16 mouse cellular contexts compared by ENCODE assay signal in genomic region chr8:70159211-70159610, GRCm38 (mm10). TPM values are rescaled to one million over a fixed set of nuclear protein-coding genes. Genes with fewer than 3 reads are reported as not detected.
DNase-seq lines count a peak whose midpoint lies in the region; ATAC-seq and TF ChIP-seq lines count a peak whose summit lies in the region.
"Had no signal": no experiment of that assay in that cellular context is flagged by ENCODE, and none has a peak within 500 bp of the region (broad histone marks: within the 10 kb centered on the region; RNA-seq: fewer than 3 reads in every experiment).

No protein-coding gene starts in this region.

- H3K36me3 ChIP-seq in hindbrain, postnatal 0 days (ENCODE audit: insufficient read depth, low read length) = no peaks in the 10 kb centered on the region
- no peaks in the 10 kb centered on the region for H3K36me3 ChIP-seq in hindbrain, embryonic 16.5 days (ENCODE audit: control insufficient read depth, insufficient read depth, low read length)
- H3K36me3 ChIP-seq in neural tube, embryonic 14.5 days (ENCODE audit: control insufficient read depth, insufficient read depth, low read length) = no peaks in the 10 kb centered on the region
- H3K36me3 ChIP-seq in ES-Bruce4 (ENCODE audit: control insufficient read depth, insufficient read depth, low read length, poor library complexity, severe bottlenecking) = no peaks in the 10 kb centered on the region
- H3K36me3 ChIP-seq in midbrain, postnatal 0 days (ENCODE audit: insufficient read depth, low read length) = no peaks in the 10 kb centered on the region

- TF ChIP-seq POLR2A in ES-Bruce4 (IDR thresholded peaks at IDR 0.05; ENCODE audit: insufficient read depth, low read length) = no peak

- no peak overlapping the region for H3K27ac ChIP-seq in hindbrain, postnatal 0 days
- no peak overlapping the region for H3K27ac ChIP-seq in hindbrain, embryonic 16.5 days (ENCODE audit: low read depth, low read length)
- no peak overlapping the region for H3K27ac ChIP-seq in neural tube, embryonic 14.5 days (ENCODE audit: low read depth, low read length)
- peak overlapping the region; percentile 33; the same call in 1 of the 2 replicates for H3K27ac ChIP-seq in ES-Bruce4 (ENCODE audit: insufficient read depth, low read length)
- no peak overlapping the region for H3K27ac ChIP-seq in midbrain, postnatal 0 days (ENCODE audit: low read depth, low read length)

- no peak overlapping the region for H3K4me3 ChIP-seq in hindbrain, postnatal 0 days (ENCODE audit: low read length)
- no peak overlapping the region for H3K4me3 ChIP-seq in hindbrain, embryonic 16.5 days (ENCODE audit: low read length)
- no peak overlapping the region for H3K4me3 ChIP-seq in neural tube, embryonic 14.5 days (ENCODE audit: low read depth, low read length)
- peak overlapping the region; percentile 22 for H3K4me3 ChIP-seq in ES-Bruce4 (ENCODE audit: low read depth, low read length)
- no peak overlapping the region; the same call in 1 of the 2 replicates for H3K4me3 ChIP-seq in midbrain, postnatal 0 days (ENCODE audit: low read depth, low read length)

- WGBS in hindbrain, postnatal 0 days = 87% methylated on average over 4 of the region's 4 CpGs
- 79% methylated on average over 4 of the region's 4 CpGs for WGBS in hindbrain, embryonic 16.5 days
- 86% methylated on average over 4 of the region's 4 CpGs for WGBS in neural tube, embryonic 14.5 days
- 92% methylated on average over 4 of the region's 4 CpGs for WGBS in midbrain, postnatal 0 days

- TF ChIP-seq CTCF in hindbrain, postnatal 0 days (IDR thresholded peaks at IDR 0.05; ENCODE audit: low read depth) = no peak
- TF ChIP-seq CTCF in ES-Bruce4 (IDR thresholded peaks at IDR 0.05; ENCODE audit: low read depth, low read length) = no peak
- no peak for TF ChIP-seq CTCF in midbrain, postnatal 0 days (IDR thresholded peaks at IDR 0.05)

- H3K9ac ChIP-seq in hindbrain, postnatal 0 days (replicated peaks; ENCODE audit: low read length) = no peak overlapping the region
- H3K9ac ChIP-seq in hindbrain, embryonic 16.5 days (ENCODE audit: low read depth, low read length) = no peak overlapping the region
- H3K9ac ChIP-seq in neural tube, embryonic 14.5 days (replicated peaks; ENCODE audit: low read depth, low read length) = no peak overlapping the region
- peak overlapping the region; percentile 78 for H3K9ac ChIP-seq in ES-Bruce4 (ENCODE audit: low read depth, poor library complexity, severe bottlenecking)
- H3K9ac ChIP-seq in midbrain, postnatal 0 days (replicated peaks; ENCODE audit: low read length, poor library complexity, severe bottlenecking) = 0 out of 2 replicates have a peak overlapping the region, but pooled peaks have one; percentile 57

- no peak for ATAC-seq in hindbrain, postnatal 0 days
- ATAC-seq in hindbrain, embryonic 16.5 days = no peak
- ATAC-seq in neural tube, embryonic 14.5 days (ENCODE audit: low read depth) = no peak
- ATAC-seq in midbrain, postnatal 0 days (ENCODE audit: low FRiP score) = no peak
- ATAC-seq in frontal cortex, adult (ENCODE audit: low TSS enrichment) = no peak
- ATAC-seq in erythroid progenitor cell, adult 5-6 weeks (replicated peaks; ENCODE audit: low FRiP score, poor library complexity, severe bottlenecking) = no peak

- no peak for TF ChIP-seq EP300 in ES-Bruce4 (IDR thresholded peaks at IDR 0.05; ENCODE audit: insufficient read depth, low read depth, low read length)

- no peaks in the 10 kb centered on the region for H3K27me3 ChIP-seq in hindbrain, postnatal 0 days (ENCODE audit: insufficient read depth, low read length)
- H3K27me3 ChIP-seq in hindbrain, embryonic 16.5 days (replicated peaks; ENCODE audit: control insufficient read depth, insufficient read depth, low read length) = no peaks in the 10 kb centered on the region
- no peaks in the 10 kb centered on the region for H3K27me3 ChIP-seq in neural tube, embryonic 14.5 days (ENCODE audit: control insufficient read depth, insufficient read depth, low read length)
- no peaks in the 10 kb centered on the region for H3K27me3 ChIP-seq in ES-Bruce4 (ENCODE audit: control insufficient read depth, insufficient read depth, low read length, poor library complexity, severe bottlenecking)
- peaks cover 3% of the 10 kb centered on the region; the same call in 1 of the 2 replicates for H3K27me3 ChIP-seq in midbrain, postnatal 0 days (ENCODE audit: insufficient read depth, low read length)

- peak overlapping the region; percentile 80; the same call in 1 of the 2 replicates for H3K4me2 ChIP-seq in hindbrain, postnatal 0 days (ENCODE audit: low read depth, low read length)
- no peak overlapping the region for H3K4me2 ChIP-seq in hindbrain, embryonic 16.5 days (ENCODE audit: low read length)
- H3K4me2 ChIP-seq in neural tube, embryonic 14.5 days (ENCODE audit: low read depth, low read length) = peak overlapping the region; percentile 64; the same call in 1 of the 2 replicates
- peak overlapping the region; percentile 83; the same call in 1 of the 2 replicates for H3K4me2 ChIP-seq in midbrain, postnatal 0 days (ENCODE audit: low read depth, low read length, poor library complexity, severe bottlenecking)

- H3K9me3 ChIP-seq in hindbrain, postnatal 0 days (ENCODE audit: low read length) = no peaks in the 10 kb centered on the region
- no peaks in the 10 kb centered on the region for H3K9me3 ChIP-seq in hindbrain, embryonic 16.5 days (ENCODE audit: control insufficient read depth, low read length)
- H3K9me3 ChIP-seq in neural tube, embryonic 14.5 days (ENCODE audit: control insufficient read depth, low read length) = no peaks in the 10 kb centered on the region
- H3K9me3 ChIP-seq in ES-Bruce4 (replicated peaks; ENCODE audit: control insufficient read depth, insufficient read depth, low read length, poor library complexity, severe bottlenecking) = no peaks in the 10 kb centered on the region
- H3K9me3 ChIP-seq in midbrain, postnatal 0 days (ENCODE audit: low read length) = no peaks in the 10 kb centered on the region

- H3K4me1 ChIP-seq in hindbrain, postnatal 0 days (ENCODE audit: insufficient read depth, low read length) = no peaks in the 10 kb centered on the region
- H3K4me1 ChIP-seq in hindbrain, embryonic 16.5 days (ENCODE audit: control insufficient read depth, insufficient read depth, low read depth, low read length) = peaks cover 2% of the 10 kb centered on the region; the same call in 1 of the 2 replicates
- H3K4me1 ChIP-seq in neural tube, embryonic 14.5 days (ENCODE audit: control insufficient read depth, insufficient read depth, low read length) = no peaks in the 10 kb centered on the region
- H3K4me1 ChIP-seq in ES-Bruce4 (ENCODE audit: control insufficient read depth, insufficient read depth, low read length) = peaks cover 2% of the 10 kb centered on the region
- no peaks in the 10 kb centered on the region for H3K4me1 ChIP-seq in midbrain, postnatal 0 days (ENCODE audit: insufficient read depth, low read length)

- DNase-seq in hindbrain, postnatal 0 days (ENCODE audit: low spot score) = no peak
- no peak for DNase-seq in neural tube, embryonic 10.5 days (ENCODE audit: extremely low spot score, low spot score)
- DNase-seq in midbrain, postnatal 0 days (ENCODE audit: low spot score) = no peak
- DNase-seq: adrenal gland, adult 8-10 months; cerebellum, adult 18-20 months; gastrocnemius, postnatal 14 days; heart, postnatal 14 days; kidney, postnatal 25 days; lung, adult 2 months; lung, postnatal 36 days had no signal

RNA-seq across cellular contexts. Expression of gene Tmem161a, which starts 12.9 kb away (rescaled TPM):
- total RNA-seq in hindbrain, postnatal 0 days (2014; rRNA removed) = 53.7 and 72.4 TPM in 2 replicates
- polyA plus RNA-seq in hindbrain, postnatal 0 days (2015; fragmentation: Nextera tagmentation; extraction: Ambion mirVana) = 45.2 and 46.4 TPM in 2 replicates
- 54.2 and 57.4 TPM in 2 replicates for polyA plus RNA-seq in hindbrain, embryonic 16.5 days (2015; fragmentation: Nextera tagmentation; extraction: Ambion mirVana)
- polyA plus RNA-seq in neural tube, embryonic 14.5 days (2014; fragmentation: Nextera tagmentation; extraction: Ambion mirVana) = 28.3 and 34.8 TPM in 2 replicates
- polyA plus RNA-seq in ES-Bruce4 (2011; ENCODE audit: insufficient read depth, insufficient read length, low read depth, missing spikeins) = 36.5 and 43.1 TPM in 2 replicates
- 52.4 and 64.8 TPM in 2 replicates for total RNA-seq in midbrain, postnatal 0 days (2014; rRNA removed)
- polyA plus RNA-seq in midbrain, postnatal 0 days (2015; fragmentation: Nextera tagmentation; extraction: Ambion mirVana) = 49.5 and 51.6 TPM in 2 replicates
- total RNA-seq in erythroid progenitor cell, adult 5-6 weeks (2015; ENCODE audit: low replicate concordance) = 2.9 and 14.1 TPM in 2 replicates
- 4.9 and 6.5 TPM in 2 replicates for total RNA-seq in erythroid progenitor cell, adult 5-6 weeks (2017; ENCODE audit: low replicate concordance)

RNA-seq across cellular contexts. Expression of gene Mef2b, which starts 19.7 kb away (rescaled TPM):
- 0.40 and 0.52 TPM in 2 replicates for total RNA-seq in hindbrain, postnatal 0 days (2014; rRNA removed)
- polyA plus RNA-seq in hindbrain, postnatal 0 days (2015; fragmentation: Nextera tagmentation; extraction: Ambion mirVana) = 0.90 and 1.1 TPM in 2 replicates
- polyA plus RNA-seq in hindbrain, embryonic 16.5 days (2015; fragmentation: Nextera tagmentation; extraction: Ambion mirVana) = 0.85 and 1.2 TPM in 2 replicates
- polyA plus RNA-seq in neural tube, embryonic 14.5 days (2014; fragmentation: Nextera tagmentation; extraction: Ambion mirVana) = 0.27 and 0.72 TPM in 2 replicates
- polyA plus RNA-seq in ES-Bruce4 (2011; ENCODE audit: insufficient read depth, insufficient read length, low read depth, missing spikeins) = 4.4 and 5.8 TPM in 2 replicates
- total RNA-seq in midbrain, postnatal 0 days (2014; rRNA removed) = 0.55 and 1.1 TPM in 2 replicates
- polyA plus RNA-seq in midbrain, postnatal 0 days (2015; fragmentation: Nextera tagmentation; extraction: Ambion mirVana) = 1.5 TPM in 2 replicates
- total RNA-seq in erythroid progenitor cell, adult 5-6 weeks (2015; ENCODE audit: low replicate concordance) = not detected in 2 replicates
- not detected in 2 replicates for total RNA-seq in erythroid progenitor cell, adult 5-6 weeks (2017; ENCODE audit: low replicate concordance)
- polyA plus RNA-seq: intestine, postnatal 0 days had no signal

RNA-seq across cellular contexts. Expression of gene Borcs8, which starts 19.9 kb away (rescaled TPM):
- 71.4 and 74.0 TPM in 2 replicates for total RNA-seq in hindbrain, postnatal 0 days (2014; rRNA removed)
- 47.5 and 55.0 TPM in 2 replicates for polyA plus RNA-seq in hindbrain, postnatal 0 days (2015; fragmentation: Nextera tagmentation; extraction: Ambion mirVana)
- 56.4 and 57.1 TPM in 2 replicates for polyA plus RNA-seq in hindbrain, embryonic 16.5 days (2015; fragmentation: Nextera tagmentation; extraction: Ambion mirVana)
- 63.7 and 72.3 TPM in 2 replicates for polyA plus RNA-seq in neural tube, embryonic 14.5 days (2014; fragmentation: Nextera tagmentation; extraction: Ambion mirVana)
- 24.1 and 28.3 TPM in 2 replicates for polyA plus RNA-seq in ES-Bruce4 (2011; ENCODE audit: insufficient read depth, insufficient read length, low read depth, missing spikeins)
- total RNA-seq in midbrain, postnatal 0 days (2014; rRNA removed) = 91.1 and 98.3 TPM in 2 replicates
- polyA plus RNA-seq in midbrain, postnatal 0 days (2015; fragmentation: Nextera tagmentation; extraction: Ambion mirVana) = 49.8 and 58.6 TPM in 2 replicates
- total RNA-seq in erythroid progenitor cell, adult 5-6 weeks (2015; ENCODE audit: low replicate concordance) = 18.7 and 20.5 TPM in 2 replicates
- total RNA-seq in erythroid progenitor cell, adult 5-6 weeks (2017; ENCODE audit: low replicate concordance) = 17.3 and 24.7 TPM in 2 replicates

RNA-seq across cellular contexts. Expression of gene Rfxank, which starts 20.3 kb away (rescaled TPM):
- 13.8 and 20.5 TPM in 2 replicates for total RNA-seq in hindbrain, postnatal 0 days (2014; rRNA removed)
- 8.4 and 9.7 TPM in 2 replicates for polyA plus RNA-seq in hindbrain, postnatal 0 days (2015; fragmentation: Nextera tagmentation; extraction: Ambion mirVana)
- polyA plus RNA-seq in hindbrain, embryonic 16.5 days (2015; fragmentation: Nextera tagmentation; extraction: Ambion mirVana) = 12.3 and 12.5 TPM in 2 replicates
- polyA plus RNA-seq in neural tube, embryonic 14.5 days (2014; fragmentation: Nextera tagmentation; extraction: Ambion mirVana) = 9.4 and 12.2 TPM in 2 replicates
- polyA plus RNA-seq in ES-Bruce4 (2011; ENCODE audit: insufficient read depth, insufficient read length, low read depth, missing spikeins) = 7.9 and 8.2 TPM in 2 replicates
- total RNA-seq in midbrain, postnatal 0 days (2014; rRNA removed) = 9.8 and 12.3 TPM in 2 replicates
- 7.4 and 9.3 TPM in 2 replicates for polyA plus RNA-seq in midbrain, postnatal 0 days (2015; fragmentation: Nextera tagmentation; extraction: Ambion mirVana)
- 5.8 and 16.3 TPM in 2 replicates for total RNA-seq in erythroid progenitor cell, adult 5-6 weeks (2015; ENCODE audit: low replicate concordance)
- total RNA-seq in erythroid progenitor cell, adult 5-6 weeks (2017; ENCODE audit: low replicate concordance) = 2.3 and 4.9 TPM in 2 replicates

RNA-seq across cellular contexts. Expression of gene Nr2c2ap, which starts 28.1 kb away (rescaled TPM):
- total RNA-seq in hindbrain, postnatal 0 days (2014; rRNA removed) = 6.1 and 9.4 TPM in 2 replicates
- polyA plus RNA-seq in hindbrain, postnatal 0 days (2015; fragmentation: Nextera tagmentation; extraction: Ambion mirVana) = 48.5 and 50.2 TPM in 2 replicates
- polyA plus RNA-seq in hindbrain, embryonic 16.5 days (2015; fragmentation: Nextera tagmentation; extraction: Ambion mirVana) = 46.7 and 51.6 TPM in 2 replicates
- 22.9 and 35.3 TPM in 2 replicates for polyA plus RNA-seq in neural tube, embryonic 14.5 days (2014; fragmentation: Nextera tagmentation; extraction: Ambion mirVana)
- polyA plus RNA-seq in ES-Bruce4 (2011; ENCODE audit: insufficient read depth, insufficient read length, low read depth, missing spikeins) = 38.0 and 42.7 TPM in 2 replicates
- total RNA-seq in midbrain, postnatal 0 days (2014; rRNA removed) = 5.4 and 7.7 TPM in 2 replicates
- polyA plus RNA-seq in midbrain, postnatal 0 days (2015; fragmentation: Nextera tagmentation; extraction: Ambion mirVana) = 42.1 and 44.1 TPM in 2 replicates
- 8.3 TPM in 1 of 2 replicates, not detected in the other for total RNA-seq in erythroid progenitor cell, adult 5-6 weeks (2015; ENCODE audit: low replicate concordance)
- 2.3 TPM in 1 of 2 replicates, not detected in the other for total RNA-seq in erythroid progenitor cell, adult 5-6 weeks (2017; ENCODE audit: low replicate concordance)

Comparison
In these comparisons a context has a peak if more than half of its experiments do, and no peak if none do; other contexts are left out.
1. H3K9ac ChIP-seq: peak in ES-Bruce4 (single experiment) and midbrain, postnatal 0 days (single experiment); none in hindbrain, postnatal 0 days (single experiment), hindbrain, embryonic 16.5 days (single experiment) and neural tube, embryonic 14.5 days (single experiment).